Mouse (Mus musculus): Measurements from ENCODE around the gene Adgrv1. TPM values are rescaled to one million over a fixed set of nuclear protein-coding genes. Genes with fewer than 3 reads are reported as not detected.
A peak's percentile ranks its signal among the peaks of the same experiment; 100 is the strongest.

Gene Adgrv1
- total RNA-seq, 2 experiments from 2014 or later = 0.08 to 0.15 TPM

DNA sequence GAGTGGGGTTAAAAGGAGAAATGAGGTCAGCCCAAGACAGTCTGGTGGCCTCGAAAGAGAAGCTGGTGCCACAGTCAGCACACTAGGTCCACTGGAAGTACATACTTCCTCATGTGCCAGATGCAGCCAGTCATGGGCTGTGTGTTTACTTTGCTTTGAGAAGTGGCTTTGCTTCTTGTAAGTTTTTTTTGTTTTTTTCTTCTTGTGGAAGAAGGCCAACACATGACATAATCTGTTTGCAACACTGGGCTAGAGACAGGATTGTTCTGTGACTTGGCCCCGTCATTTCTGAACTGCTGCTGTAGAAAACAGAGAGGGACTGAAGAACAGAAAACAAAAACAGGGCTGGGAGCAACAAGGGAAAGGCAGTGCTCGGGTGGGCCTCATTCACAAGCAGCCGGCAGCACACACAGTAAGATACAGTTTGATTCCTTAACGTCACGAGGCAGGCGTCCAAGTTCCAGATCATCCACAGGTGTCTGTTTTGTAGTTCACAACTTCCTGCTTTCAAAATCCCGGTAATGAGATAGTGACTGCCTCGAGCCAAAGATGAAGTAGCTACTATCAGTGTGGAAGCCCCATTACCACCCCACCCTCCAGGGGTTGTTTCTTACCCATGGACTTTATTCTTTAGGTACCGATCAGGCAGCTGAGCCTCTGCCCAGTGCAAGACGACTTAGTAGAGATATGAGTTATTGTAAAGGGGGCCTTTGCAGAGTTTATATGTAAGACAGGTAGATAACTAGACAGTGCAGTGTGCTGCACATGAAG is 496.1 kb downstream of the Adgrv1 start:
- peak; percentile 84 for DNase-seq

DNA sequence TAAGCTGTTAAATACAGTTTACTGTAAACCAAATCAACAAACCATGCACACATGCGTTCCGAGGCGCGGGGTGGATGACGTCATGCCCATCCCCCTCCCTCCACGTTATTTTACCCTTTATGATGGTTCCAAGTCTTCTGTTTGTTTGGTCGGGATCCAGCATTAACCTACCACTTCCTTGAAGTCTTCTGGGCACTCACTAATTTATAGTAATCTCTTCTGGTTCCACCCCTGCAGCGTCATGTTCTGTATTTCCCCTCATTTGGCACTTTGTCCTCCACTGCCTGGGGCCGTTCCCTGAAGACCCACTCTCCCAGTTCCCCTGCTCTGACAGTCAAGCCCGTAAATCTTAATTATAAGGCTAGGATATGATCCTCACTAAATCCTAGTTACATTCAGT is 497.0 kb downstream of the Adgrv1 start:
- DNase-seq = no peak

DNA sequence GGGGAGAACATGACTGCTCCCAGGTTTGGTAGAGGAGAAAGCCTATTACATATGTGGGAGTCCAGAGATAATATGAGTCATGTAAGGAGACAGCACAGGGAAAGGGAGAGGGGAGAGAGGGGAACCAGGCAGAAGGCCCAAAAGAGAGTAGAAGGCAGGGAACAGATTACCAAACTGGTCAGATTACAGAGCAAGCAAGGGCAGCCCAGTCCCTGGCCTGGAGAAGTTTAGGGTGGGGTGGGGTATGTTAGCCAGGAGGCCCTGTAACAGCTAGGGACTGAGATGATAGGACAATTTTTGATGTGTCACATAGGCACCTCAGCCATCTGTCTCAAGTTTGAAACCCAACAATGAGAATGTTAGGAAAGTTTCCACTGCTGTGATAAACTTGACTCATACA is 498.5 kb downstream of the Adgrv1 start:
- peak; percentile 39 to 41 for DNase-seq

DNA sequence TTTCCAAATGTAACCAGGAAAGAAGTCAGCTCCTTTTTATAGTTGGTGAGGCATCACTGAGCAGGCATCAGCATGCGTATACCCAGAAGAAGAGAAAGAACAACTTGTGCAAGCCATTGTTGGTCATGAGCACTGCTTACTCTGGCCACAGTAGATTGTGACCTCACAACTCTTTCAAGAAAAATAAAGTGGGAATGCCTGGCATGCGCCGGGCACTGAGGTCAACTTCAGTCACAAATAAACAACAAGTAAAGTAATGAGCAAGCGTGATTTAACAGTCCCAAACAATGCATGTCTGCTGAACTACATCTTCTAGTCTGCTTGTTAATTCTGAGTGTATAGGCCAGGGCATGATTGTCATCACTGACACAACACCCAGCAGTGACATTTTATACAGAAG is 499.6 kb downstream of the Adgrv1 start:
- peak in 1 of 2 experiments; percentile 52 for DNase-seq

DNA sequence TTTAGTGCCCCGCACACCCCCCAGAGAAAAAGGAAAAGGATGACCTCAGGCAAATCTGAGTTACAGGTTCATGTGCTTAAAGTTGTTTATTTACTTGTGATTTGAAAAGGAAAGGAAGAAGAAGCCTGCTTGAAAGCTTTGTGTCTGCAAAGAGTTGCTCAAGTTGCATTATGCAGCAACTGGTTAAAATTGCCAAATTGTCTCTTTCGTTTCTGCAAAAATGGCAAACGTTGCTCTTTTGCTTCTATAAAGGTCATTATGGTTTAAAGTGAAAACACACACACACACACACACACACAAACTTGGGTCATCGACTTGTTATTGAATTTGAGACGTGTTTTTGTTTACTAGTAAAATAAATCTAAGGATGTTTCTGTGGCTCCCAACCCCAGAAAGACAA is 500.3 kb downstream of the Adgrv1 start:
- no peak for DNase-seq

DNA sequence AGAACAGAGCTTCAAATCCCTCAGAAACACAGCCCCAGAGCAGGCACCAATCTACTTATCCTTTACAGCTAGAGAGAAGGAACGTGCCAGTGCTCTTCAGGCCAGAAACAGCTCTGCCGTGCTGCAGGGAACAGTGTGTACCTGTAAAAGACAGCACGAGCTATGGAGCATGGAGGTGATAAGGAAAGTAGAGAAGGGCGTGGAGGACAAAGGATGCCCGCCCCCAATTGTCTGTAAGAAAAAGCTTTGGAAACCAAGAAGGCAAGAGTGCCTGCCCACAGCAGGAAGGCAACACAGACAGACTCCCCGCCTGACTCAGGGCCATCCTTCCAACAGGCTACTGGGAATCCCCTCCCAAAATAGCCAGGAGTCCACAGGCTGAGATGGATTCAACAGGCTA is 501.1 kb downstream of the Adgrv1 start:
- DNase-seq = peak; percentile 71 to 79

DNA sequence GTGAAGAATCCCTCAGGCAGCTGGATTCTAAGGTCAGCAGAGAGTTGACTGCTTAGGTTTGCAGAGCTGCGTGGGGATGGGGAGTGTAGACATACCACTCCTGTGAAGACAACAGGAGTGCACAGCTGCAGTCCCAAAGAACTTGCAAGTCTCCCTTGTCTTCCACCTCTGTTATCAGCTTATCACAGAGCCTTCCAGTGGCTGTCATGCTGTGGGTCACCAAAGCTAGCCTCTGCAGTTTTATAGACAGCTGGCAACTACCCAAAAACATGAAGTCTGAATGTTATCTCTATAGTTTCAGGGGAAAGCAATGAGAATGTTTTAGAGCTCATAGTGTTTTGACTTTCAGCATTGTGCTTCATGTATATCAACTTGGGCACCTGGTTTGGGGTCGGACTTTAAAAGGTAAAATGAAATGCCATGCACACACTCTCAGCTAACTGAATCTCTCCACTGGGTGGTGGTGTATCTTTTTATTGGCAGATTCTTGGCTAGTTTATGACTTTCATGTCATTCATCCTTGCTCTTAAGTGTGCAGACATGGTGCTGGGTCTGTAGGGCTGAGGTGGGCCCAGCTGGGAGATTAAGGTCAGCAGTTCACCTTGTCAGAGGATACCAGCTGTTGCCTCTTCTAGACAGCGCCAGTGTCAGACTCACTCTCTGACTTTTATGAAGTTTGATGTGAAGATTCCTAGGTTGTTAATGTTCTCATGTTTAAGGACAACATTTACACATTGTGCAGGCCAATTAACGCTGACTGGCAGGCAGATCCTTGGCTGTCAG is 502.0 kb downstream of the Adgrv1 start:
- DNase-seq = no peak

DNA sequence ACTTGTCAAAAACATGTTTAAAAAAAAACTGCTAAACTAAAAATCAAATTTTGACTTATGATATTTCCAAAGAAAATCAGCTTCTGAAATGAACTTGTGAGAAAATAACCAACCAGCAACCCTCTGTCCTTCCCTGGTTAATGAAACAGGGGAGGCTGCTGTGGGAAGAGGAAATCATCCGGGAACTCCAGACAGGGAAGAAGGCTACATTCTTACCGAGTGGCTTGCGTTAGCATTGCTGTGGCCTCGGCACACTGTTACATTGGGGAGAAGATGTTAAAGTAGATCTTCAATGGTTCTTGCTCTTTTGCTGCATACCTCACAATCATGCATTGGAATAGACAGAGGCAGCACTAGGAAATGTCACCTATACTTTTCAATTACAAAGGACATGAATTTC is 507.1 kb downstream of the Adgrv1 start:
- DNase-seq = no peak

DNA sequence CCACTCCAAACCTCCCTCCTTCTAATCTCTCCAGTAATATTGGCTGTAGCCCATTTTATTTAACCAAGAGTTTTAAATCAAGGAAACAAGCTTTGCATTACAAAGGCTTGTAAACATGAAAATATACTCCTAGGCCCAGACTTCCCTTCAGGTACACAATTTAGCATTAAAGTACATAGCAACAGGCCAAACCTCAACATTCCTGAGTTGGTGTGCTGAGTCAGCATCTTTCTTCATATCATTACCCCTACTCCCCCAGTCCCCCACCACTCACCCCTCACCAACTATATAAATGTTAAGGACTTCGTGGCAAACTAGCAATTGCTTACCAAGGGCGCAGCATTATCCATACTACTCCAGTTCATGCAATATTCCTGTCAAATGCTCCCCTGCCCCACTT is 510.7 kb downstream of the Adgrv1 start:
- no peak for DNase-seq

DNA sequence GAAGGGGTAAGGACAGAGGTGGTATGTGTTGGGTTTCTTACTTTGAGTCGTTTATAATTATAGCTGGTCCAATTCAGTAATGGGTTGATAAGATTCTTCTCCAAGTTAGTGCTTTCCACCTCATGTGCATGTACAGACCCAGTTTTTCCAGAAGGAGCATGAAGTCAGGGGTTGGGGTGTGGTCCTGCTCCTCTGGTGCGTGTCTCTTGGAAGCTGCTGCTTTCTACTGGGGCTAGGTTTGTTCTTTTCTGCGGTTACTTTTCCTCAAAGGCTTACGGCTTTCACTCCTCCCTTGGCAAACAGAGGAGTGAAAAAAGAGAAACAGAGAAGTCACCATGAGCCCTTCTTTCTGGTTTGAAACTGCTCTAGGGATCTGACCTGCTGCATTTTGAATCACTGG is 522.5 kb downstream of the Adgrv1 start:
- peak in 1 of 2 experiments; percentile 17 for DNase-seq

DNA sequence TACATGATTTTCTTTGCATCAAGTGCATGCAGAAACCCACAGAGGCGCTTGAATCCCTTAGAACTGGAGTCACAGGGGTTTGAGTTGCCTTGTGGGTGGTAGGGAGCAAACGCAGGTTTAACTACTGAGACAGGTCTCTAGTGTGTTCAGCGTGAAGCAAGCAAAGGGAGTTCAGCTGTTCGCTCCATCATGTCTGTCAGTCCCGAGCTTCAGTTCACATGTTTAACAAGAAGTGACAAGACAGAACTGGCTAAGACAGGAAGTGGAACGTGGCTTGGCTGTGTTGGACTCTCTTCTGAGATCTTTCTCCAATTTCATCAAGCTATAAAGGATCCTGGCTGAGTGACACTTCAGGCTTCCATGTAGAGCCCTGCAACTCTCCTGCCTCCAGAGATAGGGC is 523.3 kb downstream of the Adgrv1 start:
- peak in 1 of 2 experiments; percentile 18 for DNase-seq

DNA sequence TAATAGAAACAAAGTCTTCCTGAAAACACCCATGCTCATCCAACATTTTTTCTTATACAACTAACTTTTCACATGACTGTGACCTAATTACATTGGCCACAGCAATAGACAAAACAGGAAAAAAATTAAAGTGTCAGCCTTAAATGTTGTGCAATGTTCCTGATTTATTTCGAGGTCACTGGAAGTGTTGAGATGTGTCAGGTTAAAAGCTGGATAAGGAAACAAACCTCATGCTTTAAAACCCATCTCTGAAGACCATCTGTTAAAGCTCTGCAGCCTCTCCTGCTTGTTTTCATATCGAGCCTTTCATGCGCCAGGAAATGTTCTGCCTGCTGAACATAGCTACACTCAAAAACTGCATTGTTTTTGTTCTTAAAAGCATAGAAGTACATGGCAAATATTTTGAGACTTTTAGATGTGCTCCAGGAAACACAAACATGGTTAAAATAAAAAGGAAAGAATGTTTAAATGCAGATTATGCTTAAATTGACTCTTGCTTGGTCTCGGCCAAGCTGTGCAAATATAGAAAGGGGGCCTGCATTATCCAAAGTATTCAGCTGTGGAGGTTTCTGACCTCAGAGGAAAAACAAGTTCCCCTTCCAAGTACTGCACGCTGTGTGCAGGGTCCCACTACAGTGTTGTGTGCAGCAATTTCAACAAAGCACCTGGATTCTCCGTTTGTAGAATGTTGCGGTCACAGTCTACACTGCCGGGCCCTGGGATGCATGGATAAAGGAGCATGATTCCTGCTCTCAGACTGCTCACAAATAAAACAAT is 524.2 kb downstream of the Adgrv1 start:
- peak; percentile 48 to 64 for DNase-seq

DNA sequence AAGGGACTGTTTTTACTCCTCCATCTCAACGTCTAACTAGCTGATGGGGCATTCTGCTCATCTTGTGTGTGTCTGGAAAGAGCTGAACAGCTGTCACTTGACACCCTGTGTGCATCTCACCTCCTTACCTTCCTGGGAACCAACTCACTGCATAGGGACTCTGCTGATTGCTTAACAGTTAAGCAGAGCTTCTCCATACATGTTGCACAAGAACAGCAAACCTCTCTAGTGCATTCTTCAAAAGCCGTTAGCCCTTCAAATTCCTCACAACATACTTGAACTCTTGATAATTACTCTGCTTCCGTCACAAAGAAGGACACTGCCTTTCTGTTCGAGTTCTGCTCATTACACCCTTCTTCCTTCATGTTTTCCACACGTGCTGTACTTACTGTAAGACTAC is 525.5 kb downstream of the Adgrv1 start:
- DNase-seq = no peak

DNA sequence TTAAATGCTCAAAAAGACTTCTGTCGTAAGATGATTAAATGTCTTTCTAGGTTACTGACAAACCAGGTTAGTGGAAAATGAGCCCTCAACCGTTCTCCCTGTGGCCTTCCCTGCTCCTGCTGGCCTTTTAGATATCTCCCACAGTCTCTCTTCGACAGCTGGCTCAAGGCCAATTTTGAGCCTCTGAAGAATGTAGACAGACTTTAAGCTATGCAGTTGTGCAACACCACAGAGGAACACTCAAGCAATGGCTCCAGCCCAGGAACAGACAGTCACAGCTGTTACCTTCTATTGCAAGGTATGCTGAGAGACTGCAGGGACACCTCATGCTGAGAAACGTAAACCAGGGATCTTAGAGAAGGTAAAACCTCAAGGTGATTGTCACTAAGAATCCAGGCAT is 529.2 kb downstream of the Adgrv1 start:
- DNase-seq = peak; percentile 86 to 87

DNA sequence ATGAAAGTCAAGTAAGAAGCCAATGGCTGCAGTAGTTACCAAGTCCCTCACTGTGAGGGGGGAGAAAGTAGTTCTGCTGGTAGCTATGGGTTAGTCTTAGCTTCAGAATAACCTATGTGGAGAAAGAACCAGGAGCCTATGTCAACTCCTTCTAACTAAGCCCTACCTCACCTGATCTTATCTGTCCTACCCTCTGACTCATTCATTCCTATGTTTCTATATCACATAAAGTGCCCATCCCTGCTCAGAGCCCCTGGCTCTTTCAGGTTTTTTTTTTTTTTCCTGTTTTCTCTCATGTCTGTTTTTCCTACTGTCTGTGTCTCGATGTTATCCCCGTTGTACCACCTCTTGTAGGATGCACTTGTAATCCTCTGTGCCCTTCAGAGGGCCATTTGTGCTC is 536.5 kb downstream of the Adgrv1 start:
- no peak for DNase-seq

DNA sequence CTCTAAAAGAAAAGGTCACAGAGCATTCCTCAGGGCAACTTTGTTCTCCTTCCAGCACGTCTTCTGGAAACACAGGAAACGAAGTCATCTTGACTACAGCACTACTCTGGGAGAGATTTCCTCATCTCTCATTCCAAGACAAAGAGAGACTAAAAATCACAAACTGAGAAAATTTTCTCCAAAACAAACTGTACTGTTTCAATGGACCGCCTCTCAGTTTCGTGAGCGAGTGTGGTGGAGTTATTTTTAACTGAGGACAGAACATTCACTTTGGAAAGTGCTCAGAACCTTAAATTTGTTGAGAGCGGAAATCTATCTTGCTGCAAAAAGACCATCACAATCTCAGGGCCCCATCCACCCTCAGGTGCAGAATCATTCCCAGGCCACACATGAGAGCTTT is 538.4 kb downstream of the Adgrv1 start:
- peak; percentile 35 to 46 for DNase-seq

DNA sequence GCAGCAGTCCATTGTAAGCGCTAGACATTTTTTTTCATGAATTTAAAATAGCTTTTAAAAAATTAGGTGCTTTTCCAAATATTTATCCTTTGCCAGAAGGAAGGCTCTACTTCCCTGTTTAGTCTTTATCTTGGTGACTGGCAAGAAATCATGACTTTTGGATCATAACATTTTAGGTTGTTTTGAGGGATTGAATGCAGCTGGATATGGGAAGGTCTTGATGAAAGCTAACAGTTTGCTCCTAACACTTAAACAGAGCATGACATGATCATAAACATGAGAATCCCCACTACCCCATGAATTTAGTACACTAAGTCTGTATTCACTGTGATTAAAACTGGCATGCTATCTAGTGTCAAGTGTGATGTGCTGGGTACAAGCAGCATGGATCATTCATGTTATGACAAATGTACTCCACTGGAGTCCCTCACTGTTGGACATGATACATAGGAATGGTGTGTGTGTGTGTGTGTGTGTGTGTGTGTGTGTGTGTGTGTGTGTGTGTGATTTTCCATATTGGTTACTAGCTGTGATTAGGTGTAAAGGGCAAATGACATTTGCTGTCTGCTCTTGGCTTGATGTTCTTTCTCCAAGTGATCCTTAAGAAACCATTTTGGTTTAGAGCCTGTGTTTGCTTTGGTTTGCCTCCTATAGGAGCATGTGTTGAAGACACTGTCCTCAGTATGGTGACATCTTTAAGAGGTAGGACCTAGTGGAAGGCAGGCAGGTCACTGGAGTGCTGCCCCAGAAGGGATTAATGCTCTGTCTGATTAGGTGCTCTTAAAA is 542.7 kb downstream of the Adgrv1 start:
- DNase-seq = no peak

DNA sequence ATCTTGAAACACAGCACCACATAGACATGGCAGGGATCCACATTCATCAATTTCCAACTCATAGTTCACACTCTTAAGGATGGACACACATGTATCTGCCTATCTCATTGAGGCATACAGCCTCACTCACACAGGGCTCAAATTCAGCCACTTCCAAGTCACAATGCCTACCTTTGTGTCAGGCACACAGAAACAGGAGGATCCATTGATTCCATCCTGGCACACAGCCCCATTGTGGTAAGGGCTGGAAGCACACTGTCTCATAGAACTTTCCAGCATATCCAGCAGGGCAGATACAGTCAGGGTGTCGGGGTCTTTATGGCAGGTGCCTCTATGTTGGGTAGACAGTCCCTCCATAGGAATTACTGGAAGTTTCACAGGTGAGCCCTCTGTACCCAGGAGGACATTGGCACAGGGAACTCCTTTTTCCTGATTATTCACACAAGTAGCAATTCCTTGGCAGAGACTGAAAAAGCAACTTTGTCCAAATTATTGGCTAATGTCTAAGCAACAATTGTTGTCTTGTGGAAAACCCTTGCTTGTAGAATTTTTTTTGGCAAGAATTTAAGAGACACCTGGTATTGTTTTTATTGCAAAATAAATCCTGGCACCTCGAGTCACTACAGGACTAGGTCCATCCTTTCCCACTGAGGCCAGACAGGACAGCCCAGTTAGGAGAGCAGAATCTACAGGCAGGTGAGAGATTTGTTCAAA is 545.8 kb downstream of the Adgrv1 start:
- no peak for DNase-seq

DNA sequence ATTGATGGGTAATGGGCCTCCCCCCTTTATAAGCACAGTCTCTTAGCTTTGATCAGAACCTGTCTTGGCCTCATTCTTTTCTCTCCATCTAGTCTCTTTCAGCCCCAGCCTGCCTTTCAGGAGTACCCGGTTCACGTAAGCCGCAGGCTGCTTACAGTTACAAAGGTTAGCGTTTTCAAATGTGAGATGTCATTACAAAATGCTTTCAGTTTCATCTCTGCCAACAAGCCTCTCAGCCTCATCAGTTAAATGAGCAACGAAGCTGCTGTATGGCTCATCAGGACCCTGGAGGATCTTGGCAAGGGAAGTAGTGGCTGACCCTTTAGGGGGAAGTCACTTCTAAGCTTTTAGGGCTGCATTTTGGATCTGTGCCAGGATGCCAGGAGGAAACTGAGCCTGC is 560.7 kb downstream of the Adgrv1 start:
- DNase-seq = no peak

DNA sequence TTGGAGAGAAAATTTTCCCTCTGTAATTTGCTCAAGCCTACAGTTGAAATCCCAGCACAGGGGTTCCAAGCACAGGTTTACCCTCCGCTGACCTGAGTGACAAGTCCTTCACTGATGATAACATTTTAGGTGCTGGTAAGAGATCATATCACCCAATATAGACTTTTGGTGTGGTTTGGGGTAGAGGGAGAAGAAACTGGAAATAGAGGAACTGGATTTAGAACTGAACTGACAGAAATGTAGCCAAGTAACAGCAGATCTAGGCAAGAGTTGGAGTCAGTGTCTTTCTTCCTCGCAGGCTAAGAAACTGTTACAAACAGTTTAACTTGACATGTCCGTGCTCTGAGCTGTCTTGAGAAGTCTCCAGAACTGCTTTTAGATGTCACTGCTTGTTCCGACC is 581.5 kb downstream of the Adgrv1 start:
- no peak for DNase-seq

DNA sequence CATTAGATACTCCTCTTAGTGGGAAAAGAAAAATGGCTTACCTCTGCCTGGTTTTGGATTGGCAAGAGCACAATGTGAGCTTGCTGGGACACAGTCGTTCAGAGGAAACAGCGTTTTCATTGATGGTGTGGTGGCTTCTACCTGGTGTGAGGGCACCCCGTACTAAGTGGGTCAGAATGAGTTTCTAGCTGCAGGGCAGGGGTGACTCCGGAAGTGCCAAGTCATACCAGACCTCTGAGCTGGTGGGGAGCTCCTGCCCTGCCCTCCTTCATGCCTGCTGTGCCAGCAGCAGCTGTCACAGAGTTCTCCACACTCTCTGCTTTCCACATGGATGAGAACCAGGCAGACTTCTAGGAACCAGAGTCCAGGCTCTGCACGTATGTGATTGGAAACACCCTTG is 582.0 kb downstream of the Adgrv1 start:
- no peak for DNase-seq
